Mouse (Mus musculus) G1E-ER4 (cell line): Measurements from ENCODE around the gene Bmp4. TPM values are rescaled to one million over a fixed set of nuclear protein-coding genes. Genes with fewer than 3 reads are reported as not detected.

ENCODE experiments used
- GATA1 ChIP-seq: IDR thresholded peaks from one replicate; pipeline ENCODE4 v1.8.0; 2012; ENCODE audit warnings: low read length, inconsistent platforms
- polyA plus RNA-seq: library from polyadenylated mRNA; stranded (reverse); fragments of >175 nt; gene quantifications from 2 replicates; pipeline ENCODE4 v1.2.3, GENCODE M21; 2012

The Bmp4 gene
- polyA plus RNA-seq, 1 experiment: not detected

GRCm38 (mm10) chr14:46357286-46357685 is 33.2 kb downstream of the Bmp4 start:
- TF ChIP-seq GATA1: no peak

GRCm38 (mm10) chr14:46344750-46345149 is 45.7 kb downstream of the Bmp4 start:
- no peak for TF ChIP-seq GATA1

GRCm38 (mm10) chr14:46338801-46339200 is 51.7 kb downstream of the Bmp4 start:
- TF ChIP-seq GATA1: no peak

Other genes with a start within 250 kb of the Bmp4 start
- not detected in 2 replicates for gene Gm15217, start 11.3 kb downstream of the Bmp4 start, polyA plus RNA-seq